Mouse (Mus musculus) thymus, adult 2 months (tissue): ENCODE results near the gene Angptl2. TPM values are rescaled to one million over a fixed set of nuclear protein-coding genes. Genes with fewer than 3 reads are reported as not detected.

Source experiments
- DNase-seq: peaks from one replicate; pipeline ENCODE4 v3.0.0; 2021
- H3K27ac ChIP-seq: fragments of 200-500 bp; 2 replicates; pipeline ENCODE4 v1.5.1; 2012; ENCODE audit warnings: low read length, control low read depth; ENCODE audit not compliant: control insufficient read depth, insufficient read depth
- H3K27me3 ChIP-seq: fragments of 200-500 bp; 2 replicates; pipeline ENCODE4 v1.6.1; 2012; ENCODE audit warnings: mild to moderate bottlenecking, low read length, moderate library complexity, mixed read lengths; ENCODE audit not compliant: control insufficient read depth, insufficient read depth
- H3K36me3 ChIP-seq: fragments of 200-500 bp; 2 replicates; pipeline ENCODE4 v1.6.1; 2012; ENCODE audit warnings: mild to moderate bottlenecking, low read length, moderate library complexity; ENCODE audit not compliant: control insufficient read depth, insufficient read depth
- H3K4me1 ChIP-seq: fragments of 200-500 bp; replicated peaks from 2 replicates; pipeline ENCODE4 v1.6.1; 2012; ENCODE audit warnings: low read length; ENCODE audit not compliant: control insufficient read depth, insufficient read depth
- H3K4me3 ChIP-seq: fragments of 200-500 bp; 2 replicates; pipeline ENCODE4 v1.5.1; 2012; ENCODE audit warnings: mild to moderate bottlenecking, low read length, control low read depth, moderate library complexity; ENCODE audit not compliant: control insufficient read depth, insufficient read depth
- CTCF ChIP-seq: fragments of 200-500 bp; IDR thresholded peaks from 2 replicates; pipeline ENCODE4 v1.5.1; 2012; ENCODE audit warnings: mild to moderate bottlenecking, control low read depth, low read length, moderate library complexity, borderline replicate concordance; ENCODE audit not compliant: control insufficient read depth, poor library complexity, insufficient read depth; ENCODE audit errors: extremely low read depth
- POLR2A ChIP-seq: fragments of 200-500 bp; IDR thresholded peaks from 2 replicates; pipeline ENCODE4 v1.6.1; 2012; ENCODE audit warnings: mild to moderate bottlenecking, low read length, control low read depth, moderate library complexity; ENCODE audit not compliant: control insufficient read depth, poor library complexity, insufficient read depth; ENCODE audit errors: extremely low read depth
- WGBS: fragments of 180-500 bp; shearing (Covaris S2); methylation state at CpG from one replicate; pipeline ENCODE4 v1.1.7; 2018; 5-methylcytosine and 5-hydroxymethylcytosine counted together
- polyA plus RNA-seq: library from polyadenylated mRNA; depleted of rRNA; stranded (reverse); fragments of >200 nt; gene quantifications from 2 replicates; pipeline ENCODE4 v1.2.3, GENCODE M21; 2012

Gene Angptl2
- polyA plus RNA-seq, 1 experiment, result 64.5 TPM

DNA sequence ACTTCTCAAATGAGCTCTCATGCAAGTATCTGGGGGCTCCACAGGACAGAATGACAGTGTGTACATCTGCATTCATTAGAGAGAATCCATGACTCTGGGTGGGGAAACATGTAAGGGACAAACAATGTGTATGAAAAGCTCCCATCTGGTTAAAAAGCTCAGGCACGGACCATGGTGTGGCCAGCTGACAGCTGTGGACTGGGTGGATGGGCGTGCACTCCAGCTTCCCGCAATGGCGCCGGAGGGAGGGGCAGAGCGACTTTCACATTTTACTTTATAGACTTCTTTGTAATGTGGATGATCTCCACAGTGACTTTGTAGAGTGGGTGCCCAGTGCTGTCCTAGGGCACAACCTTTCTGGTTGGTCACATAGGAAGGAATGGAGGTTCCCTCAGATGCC lies 36.9 kb downstream of the Angptl2 start:
- TF ChIP-seq CTCF (no peak), POLR2A (no peak)
- no peak overlapping the region for H3K27ac ChIP-seq
- WGBS, result 96% methylated on average over 6 of the region's 6 CpGs
- DNase-seq, result no peak
- H3K27me3 ChIP-seq, result no peaks in the 10 kb centered on the region
- no peaks in the 10 kb centered on the region for H3K36me3 ChIP-seq
- H3K4me3 ChIP-seq, result no peak overlapping the region
- no peaks in the 10 kb centered on the region for H3K4me1 ChIP-seq

DNA sequence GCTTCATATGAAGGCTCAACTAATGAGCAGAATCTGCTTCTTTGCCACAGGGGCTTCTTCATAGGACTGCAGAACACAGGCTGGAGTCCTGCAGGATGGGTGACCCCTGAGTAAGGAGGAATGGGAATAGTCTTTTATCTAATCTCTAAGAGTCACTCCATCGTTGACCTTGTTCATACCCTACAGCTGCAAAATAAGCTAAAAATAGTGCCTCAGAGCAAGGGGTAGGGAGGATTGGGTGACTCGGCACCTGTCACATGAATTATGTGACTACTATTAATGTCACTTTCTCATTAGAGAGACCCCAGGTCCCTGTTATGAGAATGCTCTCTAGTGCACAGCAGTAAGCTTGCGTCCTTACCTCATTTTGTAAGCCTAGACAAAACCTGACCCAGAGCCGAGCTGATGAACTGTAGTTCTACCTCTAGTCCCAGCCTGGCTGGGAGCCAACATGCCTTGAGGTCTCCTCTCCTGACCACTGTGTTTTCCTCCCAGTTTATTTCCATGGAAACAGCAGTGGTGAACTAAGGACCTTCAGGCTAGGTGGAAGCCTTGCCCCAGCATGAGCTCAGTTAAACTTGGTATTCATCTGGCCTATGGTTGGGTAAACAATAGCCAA lies 37.8 kb downstream of the Angptl2 start:
- H3K27ac ChIP-seq, result no peak overlapping the region
- no peaks in the 10 kb centered on the region for H3K27me3 ChIP-seq
- TF ChIP-seq POLR2A, result no peak
- no peak for TF ChIP-seq CTCF
- H3K4me1 ChIP-seq, result no peaks in the 10 kb centered on the region
- no peaks in the 10 kb centered on the region for H3K36me3 ChIP-seq
- H3K4me3 ChIP-seq, result no peak overlapping the region
- 78% methylated on average over 4 of the region's 4 CpGs for WGBS
- DNase-seq, result no peak

DNA sequence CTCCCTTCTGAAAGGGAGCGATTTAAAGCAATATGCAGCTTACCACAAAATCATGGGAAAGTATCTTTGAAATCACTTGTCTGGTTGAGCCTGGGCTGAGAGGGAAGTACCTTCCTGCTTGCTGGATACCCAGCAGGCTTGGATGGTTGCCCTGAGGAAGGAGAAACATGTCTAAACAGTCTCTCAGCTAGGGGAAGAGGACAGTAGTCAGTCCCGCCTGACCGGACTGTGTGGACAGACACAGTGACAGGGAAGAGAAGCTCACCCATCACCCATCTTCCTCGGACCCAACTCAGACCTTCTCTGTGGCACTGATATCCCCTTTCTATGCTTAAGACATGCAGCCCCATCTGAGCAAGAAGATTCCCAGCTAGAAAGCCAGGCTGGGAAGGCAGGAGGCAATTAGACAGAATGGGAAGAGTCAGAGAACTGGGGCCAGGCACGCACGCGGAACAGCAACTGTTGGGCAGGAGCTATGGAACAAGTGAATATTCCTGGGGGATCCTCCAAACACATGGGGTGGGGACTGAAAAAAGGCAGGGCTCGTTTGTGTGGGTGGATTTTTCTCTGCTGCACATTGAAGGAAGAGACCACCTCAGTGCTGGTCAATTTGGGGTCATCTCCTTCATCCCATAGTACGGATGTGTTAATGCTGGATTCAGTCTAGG lies 38.6 kb downstream of the Angptl2 start:
- Histone ChIP-seq H3K27me3 (no peaks in the 10 kb centered on the region), H3K27ac (no peak overlapping the region), H3K36me3 (no peaks in the 10 kb centered on the region), H3K4me3 (no peak overlapping the region), H3K4me1 (no peaks in the 10 kb centered on the region)
- 94% methylated on average over 9 of the region's 9 CpGs for WGBS
- TF ChIP-seq POLR2A (no peak), CTCF (no peak)
- DNase-seq, result no peak

DNA sequence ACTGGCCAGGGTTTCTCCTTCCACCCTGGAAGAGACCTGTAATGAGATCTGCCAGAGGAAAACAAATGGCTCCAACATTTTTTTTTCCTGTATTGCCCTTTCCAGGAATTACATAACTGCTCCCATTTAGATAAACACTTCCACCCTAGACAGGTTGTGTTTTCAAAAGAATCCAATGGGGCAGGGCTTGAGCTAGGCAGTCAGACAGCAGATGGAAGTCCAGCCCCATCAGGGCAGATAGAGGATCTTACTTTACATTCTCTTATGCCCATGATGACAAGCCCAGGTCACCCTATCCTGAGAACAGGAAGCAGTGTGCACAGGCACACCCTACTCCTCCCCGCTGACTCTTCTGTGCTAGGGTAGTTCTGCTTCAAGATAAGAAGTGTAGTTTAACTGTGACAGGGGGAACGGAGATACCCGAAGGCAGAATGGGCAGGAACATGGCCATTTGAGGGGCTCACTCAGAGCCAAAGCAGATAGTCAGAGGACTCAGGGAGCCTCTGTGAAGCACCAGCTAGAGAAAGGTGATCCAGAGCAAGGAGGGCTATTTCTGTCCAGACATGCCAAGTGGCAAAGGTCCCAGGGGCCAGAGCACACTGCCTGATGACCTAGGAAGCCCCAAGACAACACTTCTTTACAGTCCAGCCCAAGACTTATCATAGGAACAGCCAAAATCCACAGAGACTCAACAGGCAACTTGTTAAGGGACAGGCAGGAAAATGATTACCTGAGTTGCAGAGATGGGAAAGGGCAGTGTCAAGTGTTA lies 41.1 kb downstream of the Angptl2 start:
- DNase-seq, result no peak
- Histone ChIP-seq H3K4me1 (no peaks in the 10 kb centered on the region), H3K36me3 (peaks cover 3% of the 10 kb centered on the region; the same call in 1 of the 2 replicates), H3K4me3 (no peak overlapping the region), H3K27ac (no peak overlapping the region), H3K27me3 (no peaks in the 10 kb centered on the region)
- 67% methylated on average over 3 of the region's 3 CpGs for WGBS
- no peak for TF ChIP-seq POLR2A

DNA sequence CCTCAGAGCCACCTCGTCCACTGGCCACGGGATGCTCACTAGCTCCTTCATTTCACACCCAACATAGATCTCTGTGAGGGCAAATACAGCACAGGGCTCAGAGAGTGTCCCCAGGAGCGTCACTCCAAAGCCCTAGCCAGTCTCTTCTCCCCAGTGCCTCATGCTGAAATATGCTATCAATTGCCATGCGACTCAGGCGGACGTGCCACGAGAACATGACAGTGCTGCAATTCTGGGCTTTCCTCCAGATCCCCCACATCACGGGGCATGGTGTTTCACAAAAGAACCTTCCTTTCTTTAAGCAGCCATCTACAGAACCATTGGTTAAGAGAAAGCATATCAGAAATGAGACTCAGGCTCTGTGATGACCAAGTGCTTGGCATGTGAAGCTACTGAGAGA lies 44.9 kb downstream of the Angptl2 start:
- no peaks in the 10 kb centered on the region for H3K27me3 ChIP-seq
- peaks cover 3% of the 10 kb centered on the region; the same call in 1 of the 2 replicates for H3K36me3 ChIP-seq
- DNase-seq, result no peak
- no peak overlapping the region for H3K4me3 ChIP-seq
- TF ChIP-seq POLR2A (no peak), CTCF (no peak)
- H3K27ac ChIP-seq, result no peak overlapping the region
- WGBS, result 95% methylated on average over 8 of the region's 8 CpGs
- H3K4me1 ChIP-seq, result no peaks in the 10 kb centered on the region

DNA sequence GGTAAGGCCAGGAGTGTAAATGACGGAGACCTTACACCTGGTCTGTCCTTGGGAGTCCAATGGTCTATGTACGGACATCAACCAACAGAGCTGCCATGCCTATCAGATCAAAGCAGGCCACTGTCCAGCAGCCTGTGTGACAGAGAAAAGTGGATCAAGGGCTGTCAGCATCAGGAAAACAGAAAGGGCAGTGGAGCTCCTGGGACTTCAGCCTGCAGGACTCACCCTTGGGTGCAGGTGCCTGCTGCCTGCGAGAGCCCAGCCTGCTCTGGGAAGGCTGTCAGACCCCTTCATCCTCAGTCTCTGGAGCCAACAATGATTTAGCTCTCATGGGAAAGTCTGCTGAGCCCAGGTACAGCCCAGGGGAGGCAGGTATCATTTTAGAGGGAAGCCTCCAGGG lies 45.6 kb downstream of the Angptl2 start:
- 97% methylated on average over 3 of the region's 3 CpGs for WGBS
- H3K4me1 ChIP-seq, result no peaks in the 10 kb centered on the region
- no peak for DNase-seq
- TF ChIP-seq CTCF (no peak), POLR2A (no peak)
- H3K4me3 ChIP-seq, result no peak overlapping the region
- no peak overlapping the region for H3K27ac ChIP-seq
- no peaks in the 10 kb centered on the region for H3K27me3 ChIP-seq
- peaks cover 3% of the 10 kb centered on the region; the same call in 1 of the 2 replicates for H3K36me3 ChIP-seq

DNA sequence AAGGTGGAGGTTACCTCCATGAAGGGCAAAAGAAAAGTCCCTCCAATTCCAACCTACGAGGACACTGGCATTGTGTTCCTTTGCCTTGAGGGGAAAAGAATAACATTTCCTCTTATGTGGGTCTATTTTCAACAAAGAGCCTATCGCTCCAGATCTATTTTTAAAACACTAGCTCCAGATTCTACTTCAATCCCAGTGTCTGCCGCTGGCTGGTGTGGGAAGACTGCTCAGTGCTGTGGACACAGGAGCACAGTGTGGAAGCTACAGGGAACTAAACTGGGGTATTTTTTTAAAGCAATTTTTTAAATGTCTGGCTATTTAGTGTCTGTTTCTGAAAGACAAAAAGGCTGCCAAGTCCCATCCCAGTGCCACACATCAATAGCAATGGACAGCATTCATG lies 49.9 kb downstream of the Angptl2 start:
- H3K36me3 ChIP-seq, result no peaks in the 10 kb centered on the region
- no peak for DNase-seq
- TF ChIP-seq POLR2A, result no peak
- TF ChIP-seq CTCF, result no peak
- WGBS, result 94% methylated on average over 3 of the region's 3 CpGs
- no peak overlapping the region for H3K27ac ChIP-seq
- no peaks in the 10 kb centered on the region for H3K27me3 ChIP-seq
- H3K4me3 ChIP-seq, result no peak overlapping the region
- H3K4me1 ChIP-seq, result no peaks in the 10 kb centered on the region
